Mouse (Mus musculus) cerebellum, adult 2 months (tissue): ENCODE data around the gene Nol12. TPM values are rescaled to one million over a fixed set of nuclear protein-coding genes. Genes with fewer than 3 reads are reported as not detected.

ENCODE experiments used
- DNase-seq, 2 experiments: peaks; one replicate each; pipeline ENCODE4 v3.0.0; 2021
- H3K27ac ChIP-seq: fragments of 200-500 bp; 2 replicates; pipeline ENCODE4 v1.5.1; 2012; ENCODE audit warnings: low read length, control low read depth, inconsistent platforms; ENCODE audit not compliant: insufficient read depth
- H3K27me3 ChIP-seq: fragments of 200-500 bp; 2 replicates; pipeline ENCODE4 v1.6.1; 2012; ENCODE audit warnings: inconsistent platforms, mild to moderate bottlenecking, low read length, moderate library complexity; ENCODE audit not compliant: control insufficient read depth, insufficient read depth
- H3K4me1 ChIP-seq: fragments of 200-500 bp; 2 replicates; pipeline ENCODE4 v1.6.1; 2011; ENCODE audit warnings: low read length; ENCODE audit not compliant: control insufficient read depth, insufficient read depth
- H3K4me3 ChIP-seq: fragments of 200-500 bp; replicated peaks from 2 replicates; pipeline ENCODE3; 2011; ENCODE audit warnings: mild to moderate bottlenecking, low read depth, low read length, control low read depth; ENCODE audit not compliant: insufficient read depth
- CTCF ChIP-seq: fragments of 200-500 bp; IDR thresholded peaks from 2 replicates; pipeline ENCODE4 v1.5.1; 2011; ENCODE audit warnings: low read depth, mild to moderate bottlenecking, control low read depth, low read length, moderate library complexity, borderline replicate concordance; ENCODE audit not compliant: insufficient read depth
- POLR2A ChIP-seq: fragments of 200-500 bp; IDR thresholded peaks from 2 replicates; pipeline ENCODE4 v1.6.1; 2011; ENCODE audit warnings: low read length, control low read depth, borderline replicate concordance; ENCODE audit not compliant: insufficient read depth
- WGBS: fragments of 180-500 bp; shearing (Covaris S2); methylation state at CpG from one replicate; pipeline ENCODE4 v1.1.7; 2018; 5-methylcytosine and 5-hydroxymethylcytosine counted together
- polyA plus RNA-seq: library from polyadenylated mRNA; depleted of rRNA; stranded (reverse); fragments of >200 nt; gene quantifications from 2 replicates; pipeline ENCODE4 v1.2.3, GENCODE M21; 2012

Gene Nol12
- polyA plus RNA-seq, 1 experiment = 34.4 TPM

- WGBS = 86% methylated on average over 12 of the region's 12 CpGs
- DNase-seq = no peak
- Histone ChIP-seq H3K4me3 (no peak overlapping the region), H3K27ac (no peak overlapping the region), H3K4me1 (peaks cover 17% of the 10 kb centered on the region), H3K27me3 (no peaks in the 10 kb centered on the region)
- TF ChIP-seq CTCF = no peak
Observed at GRCm38 (mm10) chr15:78919914-78920313, 14.8 kb upstream of the Nol12 start.

GRCm38 (mm10) chr15:78922700-78923099, 12.0 kb upstream of the Nol12 start:
- Histone ChIP-seq H3K4me1 (peaks cover 30% of the 10 kb centered on the region), H3K27ac (no peak overlapping the region), H3K4me3 (no peak overlapping the region), H3K27me3 (no peaks in the 10 kb centered on the region)
- TF ChIP-seq POLR2A (no peak), CTCF (no peak)
- 92% methylated on average over 7 of the region's 7 CpGs for whole genome bisulfite sequencing
- no peak for DNase-seq

- peaks cover 25% of the 10 kb centered on the region for H3K4me1 ChIP-seq
- H3K4me3 ChIP-seq = no peak overlapping the region
- WGBS = 87% methylated on average over 6 of the region's 6 CpGs
- H3K27me3 ChIP-seq = no peaks in the 10 kb centered on the region
- TF ChIP-seq CTCF (no peak), POLR2A (no peak)
- no peak overlapping the region for H3K27ac ChIP-seq
- DNase-seq = no peak
Observed at GRCm38 (mm10) chr15:78923585-78923984, 11.1 kb upstream of the Nol12 start.

- no peak for DNase-seq
- no peak overlapping the region for H3K27ac ChIP-seq
- peaks cover 25% of the 10 kb centered on the region for H3K4me1 ChIP-seq
- WGBS = 58% methylated on average over 8 of the region's 8 CpGs
- no peak overlapping the region for H3K4me3 ChIP-seq
- H3K27me3 ChIP-seq = no peaks in the 10 kb centered on the region
- TF ChIP-seq CTCF (no peak), POLR2A (no peak)
Observed at GRCm38 (mm10) chr15:78925129-78925528, 9.6 kb upstream of the Nol12 start.

GRCm38 (mm10) chr15:78926021-78926919, 8.5 kb upstream of the Nol12 start, which contains the start of gene Lgals1:
TSS of gene Lgals1 (plus strand) at chr15:78926725.
- Histone ChIP-seq H3K27me3 (no peaks in the 10 kb centered on the region), H3K27ac (peak within 1 kb of the TSS; percentile 58), H3K4me3 (peak within 1 kb of the TSS; percentile 44), H3K4me1 (peaks cover 25% of the 10 kb centered on the region)
- 16% methylated on average over 20 of the region's 20 CpGs for WGBS
- peak; percentile 80 to 85 for DNase-seq
- TF ChIP-seq POLR2A (no peak), CTCF (no peak)

GRCm38 (mm10) chr15:78927021-78927787, 7.5 kb upstream of the Nol12 start:
- Histone ChIP-seq H3K27me3 (no peaks in the 10 kb centered on the region), H3K4me1 (peaks cover 25% of the 10 kb centered on the region), H3K27ac (no peak overlapping the region), H3K4me3 (peak overlapping the region; percentile 44)
- TF ChIP-seq CTCF = no peak
- 42% methylated on average over 15 of the region's 15 CpGs for WGBS
- DNase-seq = peak; percentile 44 to 45

GRCm38 (mm10) chr15:78927788-78928457, 6.8 kb upstream of the Nol12 start:
- Histone ChIP-seq H3K27me3 (no peaks in the 10 kb centered on the region), H3K4me3 (no peak overlapping the region), H3K27ac (no peak overlapping the region), H3K4me1 (peaks cover 25% of the 10 kb centered on the region)
- no peak for TF ChIP-seq POLR2A
- no peak for TF ChIP-seq CTCF
- 3% methylated on average over 26 of the region's 35 CpGs for WGBS
- DNase-seq = no peak
